Comparison of ENCODE assay signal across 9 mouse cellular contexts in genomic region chr10:64087936-64088773, GRCm38 (mm10). TPM values are rescaled to one million over a fixed set of nuclear protein-coding genes. Genes with fewer than 3 reads are reported as not detected.
A peak's percentile ranks its signal among the peaks of the same experiment; 100 is the strongest.
DNase-seq lines count a peak whose midpoint lies in the region; ATAC-seq lines count a peak whose summit lies in the region.
"Had no signal": no experiment of that assay in that cellular context is flagged by ENCODE, and none has a peak within 500 bp of the region (broad histone marks: within the 10 kb centered on the region; RNA-seq: fewer than 3 reads in every experiment).

No protein-coding gene starts in this region.

- H3K36me3 ChIP-seq in lung, embryonic 15.5 days = no peaks in the 10 kb centered on the region
- H3K36me3 ChIP-seq in embryonic facial prominence, embryonic 13.5 days = no peaks in the 10 kb centered on the region
- H3K36me3 ChIP-seq in intestine, embryonic 15.5 days = no peaks in the 10 kb centered on the region
- no peaks in the 10 kb centered on the region for H3K36me3 ChIP-seq in midbrain, embryonic 15.5 days (replicated peaks)

- peaks cover 12% of the 10 kb centered on the region for H3K4me1 ChIP-seq in lung, embryonic 15.5 days
- peaks cover 34% of the 10 kb centered on the region for H3K4me1 ChIP-seq in embryonic facial prominence, embryonic 13.5 days
- peaks cover 3% of the 10 kb centered on the region; the same call in 1 of the 2 replicates for H3K4me1 ChIP-seq in intestine, embryonic 15.5 days (replicated peaks)
- H3K4me1 ChIP-seq in midbrain, embryonic 15.5 days = peaks cover 19% of the 10 kb centered on the region

- peak overlapping the region; percentile 65 for H3K4me2 ChIP-seq in lung, embryonic 15.5 days
- H3K4me2 ChIP-seq in embryonic facial prominence, embryonic 13.5 days = peak overlapping the region; percentile 78
- peak overlapping the region; percentile 71 for H3K4me2 ChIP-seq in intestine, embryonic 15.5 days (replicated peaks)
- peak overlapping the region; percentile 77 for H3K4me2 ChIP-seq in midbrain, embryonic 15.5 days

- no peaks in the 10 kb centered on the region for H3K9me3 ChIP-seq in lung, embryonic 15.5 days
- no peaks in the 10 kb centered on the region for H3K9me3 ChIP-seq in embryonic facial prominence, embryonic 13.5 days
- no peaks in the 10 kb centered on the region for H3K9me3 ChIP-seq in intestine, embryonic 15.5 days
- H3K9me3 ChIP-seq in midbrain, embryonic 15.5 days = no peaks in the 10 kb centered on the region

- WGBS in lung, embryonic 15.5 days = 7% methylated on average over 26 of the region's 26 CpGs
- 4% methylated on average over 26 of the region's 26 CpGs for WGBS in embryonic facial prominence, embryonic 13.5 days
- WGBS in intestine, embryonic 15.5 days = 8% methylated on average over 26 of the region's 26 CpGs
- WGBS in midbrain, embryonic 15.5 days = 4% methylated on average over 26 of the region's 26 CpGs

- no peak overlapping the region for H3K9ac ChIP-seq in lung, embryonic 15.5 days
- peak overlapping the region; percentile 63 for H3K9ac ChIP-seq in embryonic facial prominence, embryonic 13.5 days
- peak overlapping the region; percentile 26; the same call in 1 of the 2 replicates for H3K9ac ChIP-seq in intestine, embryonic 15.5 days
- peak overlapping the region; percentile 57 for H3K9ac ChIP-seq in midbrain, embryonic 15.5 days

- peak overlapping the region; percentile 33 for H3K4me3 ChIP-seq in lung, embryonic 15.5 days
- H3K4me3 ChIP-seq in embryonic facial prominence, embryonic 13.5 days = peak overlapping the region; percentile 47
- H3K4me3 ChIP-seq in intestine, embryonic 15.5 days (replicated peaks) = peak overlapping the region; percentile 35
- H3K4me3 ChIP-seq in midbrain, embryonic 15.5 days = peak overlapping the region; percentile 54

- peaks cover 32% of the 10 kb centered on the region for H3K27me3 ChIP-seq in lung, embryonic 15.5 days
- peaks cover 42% of the 10 kb centered on the region for H3K27me3 ChIP-seq in embryonic facial prominence, embryonic 13.5 days
- H3K27me3 ChIP-seq in intestine, embryonic 15.5 days (replicated peaks) = peaks cover 9% of the 10 kb centered on the region; the same call in 1 of the 2 replicates
- no peaks in the 10 kb centered on the region for H3K27me3 ChIP-seq in midbrain, embryonic 15.5 days (replicated peaks)

- DNase-seq in lung, postnatal 14 days = no peak
- DNase-seq in thymus, postnatal 0 days (ENCODE audit: low spot score) = no peak
- DNase-seq in natural killer cell, adult 2 months (ENCODE audit: low spot score in 2 of 2) = no peak

- no peak overlapping the region for H3K27ac ChIP-seq in lung, embryonic 15.5 days
- H3K27ac ChIP-seq in embryonic facial prominence, embryonic 13.5 days = no peak overlapping the region
- H3K27ac ChIP-seq in intestine, embryonic 15.5 days = no peak overlapping the region
- H3K27ac ChIP-seq in midbrain, embryonic 15.5 days = peak overlapping the region; percentile 35; the same call in 1 of the 2 replicates

- ATAC-seq in lung, embryonic 15.5 days (ENCODE audit: borderline replicate concordance, extremely low read depth, low FRiP score, low TSS enrichment) = no peak; the same call in 1 of the 2 replicates
- no peak for ATAC-seq in embryonic facial prominence, embryonic 13.5 days (ENCODE audit: insufficient number of reproducible peaks, insufficient read depth, low FRiP score, low TSS enrichment, low read depth)
- ATAC-seq in intestine, embryonic 15.5 days = no peak
- ATAC-seq in midbrain, embryonic 15.5 days (replicated peaks) = peak; percentile 16; the same call in 1 of the 2 replicates
- ATAC-seq in granulocyte monocyte progenitor cell, adult 5-6 weeks (replicated peaks; ENCODE audit: poor library complexity, severe bottlenecking) = no peak

RNA-seq across cellular contexts. Expression of gene Lrrtm3, which starts 1.9 kb away (rescaled TPM):
- polyA plus RNA-seq in lung, embryonic 15.5 days (2015; fragmentation: Nextera tagmentation; extraction: Ambion mirVana) = 1.8 and 3.1 TPM in 2 replicates
- polyA plus RNA-seq in embryonic facial prominence, embryonic 13.5 days (2015; fragmentation: Nextera tagmentation; extraction: Ambion mirVana) = 9.9 and 13.1 TPM in 2 replicates
- 3.8 and 4.0 TPM in 2 replicates for polyA plus RNA-seq in intestine, embryonic 15.5 days (2015; fragmentation: Nextera tagmentation; extraction: Ambion mirVana)
- polyA plus RNA-seq in midbrain, embryonic 15.5 days (2015; fragmentation: Nextera tagmentation; extraction: Ambion mirVana) = 38.1 and 39.0 TPM in 2 replicates
- total RNA-seq in granulocyte monocyte progenitor cell, adult 5-6 weeks (2014; fragmentation: Nextera tagmentation) = not detected in 2 replicates
- total RNA-seq in granulocyte monocyte progenitor cell, adult 5-6 weeks (2017) = not detected in 2 replicates
- 0.58 and 1.1 TPM in 2 replicates for polyA plus RNA-seq in thymus, postnatal 0 days (2015; fragmentation: Nextera tagmentation; extraction: Ambion mirVana)
- total RNA-seq: hematopoietic stem cell, adult 5-6 weeks had no signal
